35 mouse cellular contexts compared by ENCODE assay signal in genomic region chr7:64862978-64863377, GRCm38 (mm10).
"Had no signal": no experiment of that assay in that cellular context is flagged by ENCODE, and none has a peak within 500 bp of the region (broad histone marks: within the 10 kb centered on the region; RNA-seq: fewer than 3 reads in every experiment).

No protein-coding gene starts in this region.

- DNase-seq: heart, adult 2 months; heart, postnatal 10 days; heart, postnatal 14 days; heart, postnatal 36 days; heart, postnatal 4 days; kidney, adult 11 months; kidney, adult 18-20 months; kidney, adult 2 months; kidney, adult 8-10 months; kidney, adult 9 months; kidney, postnatal 10 days; kidney, postnatal 14 days; kidney, postnatal 25 days; kidney, postnatal 36 days; kidney, postnatal 4 days; layer of hippocampus, adult 9-11 months; layer of hippocampus, postnatal 36 days had no signal

- H3K27me3 ChIP-seq: heart, embryonic 12.5 days; heart, embryonic 13.5 days; heart, embryonic 15.5 days; hindbrain, embryonic 12.5 days; hindbrain, embryonic 13.5 days; hindbrain, embryonic 15.5 days; intestine, embryonic 15.5 days; kidney, embryonic 15.5 days had no signal

- H3K4me2 ChIP-seq: heart, embryonic 11.5 days; heart, embryonic 12.5 days; heart, embryonic 13.5 days; heart, embryonic 15.5 days; hindbrain, embryonic 12.5 days; hindbrain, embryonic 13.5 days; hindbrain, embryonic 14.5 days; hindbrain, embryonic 15.5 days; intestine, embryonic 15.5 days; kidney, embryonic 15.5 days had no signal

- H3K9me3 ChIP-seq: heart, embryonic 10.5 days; heart, embryonic 12.5 days; heart, embryonic 13.5 days; heart, embryonic 15.5 days; hindbrain, embryonic 10.5 days; hindbrain, embryonic 12.5 days; hindbrain, embryonic 13.5 days; hindbrain, embryonic 15.5 days; intestine, embryonic 15.5 days; kidney, embryonic 15.5 days had no signal

- H3K36me3 ChIP-seq: heart, embryonic 10.5 days; heart, embryonic 12.5 days; heart, embryonic 13.5 days; heart, embryonic 15.5 days; hindbrain, embryonic 10.5 days; hindbrain, embryonic 12.5 days; hindbrain, embryonic 15.5 days; intestine, embryonic 15.5 days; kidney, embryonic 15.5 days had no signal

- H3K4me3 ChIP-seq: heart, adult 2 months; heart, embryonic 10.5 days; heart, embryonic 12.5 days; heart, embryonic 13.5 days; heart, embryonic 15.5 days; hindbrain, embryonic 10.5 days; hindbrain, embryonic 12.5 days; hindbrain, embryonic 13.5 days; hindbrain, embryonic 15.5 days; intestine, embryonic 15.5 days; kidney, embryonic 15.5 days; layer of hippocampus, adult 2 months had no signal

- H3K4me1 ChIP-seq: heart, embryonic 10.5 days; heart, embryonic 12.5 days; heart, embryonic 13.5 days; heart, embryonic 15.5 days; hindbrain, embryonic 10.5 days; hindbrain, embryonic 12.5 days; hindbrain, embryonic 13.5 days; hindbrain, embryonic 15.5 days; intestine, embryonic 15.5 days; kidney, embryonic 15.5 days had no signal

- H3K9ac ChIP-seq: heart, embryonic 12.5 days; heart, embryonic 13.5 days; heart, embryonic 15.5 days; hindbrain, embryonic 12.5 days; hindbrain, embryonic 13.5 days; hindbrain, embryonic 14.5 days; hindbrain, embryonic 15.5 days; intestine, embryonic 15.5 days; kidney, embryonic 15.5 days had no signal

- ATAC-seq: hindbrain, embryonic 16.5 days; inflammation-experienced regulatory T-cells, adult 6 months; intestine, embryonic 15.5 days; intestine, embryonic 16.5 days; intestine, postnatal 0 days had no signal

- H3K27ac ChIP-seq: heart, adult 2 months; heart, embryonic 10.5 days; heart, embryonic 13.5 days; heart, embryonic 15.5 days; hindbrain, embryonic 10.5 days; hindbrain, embryonic 12.5 days; hindbrain, embryonic 13.5 days; hindbrain, embryonic 14.5 days; hindbrain, embryonic 15.5 days; intestine, embryonic 15.5 days; kidney, embryonic 15.5 days; kidney, postnatal 0 days; layer of hippocampus, adult 2 months had no signal
